Mouse (Mus musculus): ENCODE data around the gene Klhl41. TPM values are rescaled to one million over a fixed set of nuclear protein-coding genes. Genes with fewer than 3 reads are reported as not detected.
"Not testable (repeated sequence)": the region's sequence is repeated elsewhere in the genome, so short reads cannot be mapped to it uniquely, and the experiment has no call there.

Gene Klhl41
- 6.1 and 12.2 TPM in 2 replicates for polyA plus RNA-seq (2012; ENCODE audit: insufficient read depth, insufficient read length, missing spikeins)

DNA sequence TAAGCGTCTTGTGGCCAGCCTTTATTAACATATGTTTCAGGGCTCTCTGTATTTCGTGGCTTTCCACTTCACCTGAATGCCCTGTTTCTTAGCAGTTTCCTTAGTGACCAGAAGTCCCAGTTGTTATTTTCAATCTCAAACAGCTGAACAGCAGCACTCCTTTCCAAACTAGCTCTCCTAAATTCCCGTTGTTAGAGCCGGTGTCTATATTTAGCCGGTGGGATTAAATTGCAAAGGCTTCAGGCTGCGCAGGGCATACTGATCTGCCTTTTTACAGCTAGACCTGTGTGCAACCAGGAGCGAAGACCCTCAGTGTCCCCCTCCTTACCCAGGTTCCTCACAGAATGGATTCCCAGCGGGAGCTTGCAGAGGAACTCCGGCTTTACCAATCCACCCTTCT, at the start of gene Klhl41:
Klhl41 (plus strand) TSS at position 268 of the 400 bp plus-strand sequence.
- Histone ChIP-seq H3K4me3 (ENCODE audit: insufficient read depth, low read depth, low read length) (no peak within 1 kb of the TSS), H3K4me1 (ENCODE audit: control insufficient read depth, insufficient read depth, insufficient read length, low read length) (0 out of 2 replicates have a peak, but pooled peaks cover 2% of the 10 kb centered on the region), H3K27ac (replicated peaks; ENCODE audit: low read depth, low read length) (no peak within 1 kb of the TSS)

DNA sequence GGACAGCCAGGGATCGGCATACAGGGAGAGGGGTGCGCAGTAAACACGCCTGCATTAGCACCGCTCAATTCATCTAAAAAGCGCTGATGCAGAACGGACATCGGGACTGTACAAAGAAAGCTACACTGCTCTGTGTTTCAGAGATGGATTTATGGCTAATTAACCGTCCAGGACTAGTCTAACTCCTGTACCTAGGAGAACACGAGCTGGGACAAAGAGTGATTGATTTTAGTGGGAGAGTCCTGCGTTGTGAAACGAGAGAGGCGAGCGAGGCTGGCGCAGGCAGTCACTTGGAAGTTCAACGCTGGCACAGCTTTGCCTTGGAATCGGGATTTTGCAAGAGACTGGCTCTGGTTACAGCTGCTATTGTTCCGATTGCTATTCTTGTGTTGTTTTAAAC, 40.7 kb upstream of the Klhl41 start:
- Histone ChIP-seq H3K4me1 (ENCODE audit: control insufficient read depth, insufficient read depth, insufficient read length, low read length) (no peaks in the 10 kb centered on the region), H3K4me3 (ENCODE audit: insufficient read depth, low read depth, low read length) (no peak overlapping the region), H3K27ac (replicated peaks; ENCODE audit: low read depth, low read length) (no peak overlapping the region)

DNA sequence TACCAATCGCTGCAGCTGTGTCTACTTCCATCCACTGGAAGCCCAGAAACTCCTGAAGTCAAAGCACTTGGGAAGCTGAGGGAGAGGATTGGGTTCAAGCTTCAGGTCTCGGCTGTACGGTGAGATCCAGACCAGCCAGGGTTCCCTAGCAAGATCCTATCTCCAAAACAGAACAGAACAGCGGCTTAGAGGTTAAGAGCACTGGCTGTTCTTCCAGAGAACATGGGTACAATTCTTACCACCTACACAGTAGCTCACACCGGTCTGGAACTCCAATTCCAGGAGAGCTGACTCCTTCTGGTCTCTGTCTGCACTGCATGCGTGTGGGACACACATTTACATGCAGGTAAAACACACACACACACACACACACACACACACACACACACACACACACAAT, 40.0 kb upstream of the Klhl41 start:
- Histone ChIP-seq H3K4me1 (ENCODE audit: control insufficient read depth, insufficient read depth, insufficient read length, low read length) (no peaks in the 10 kb centered on the region), H3K4me3 (ENCODE audit: insufficient read depth, low read depth, low read length) (no peak overlapping the region), H3K27ac (replicated peaks; ENCODE audit: low read depth, low read length) (no peak overlapping the region)

DNA sequence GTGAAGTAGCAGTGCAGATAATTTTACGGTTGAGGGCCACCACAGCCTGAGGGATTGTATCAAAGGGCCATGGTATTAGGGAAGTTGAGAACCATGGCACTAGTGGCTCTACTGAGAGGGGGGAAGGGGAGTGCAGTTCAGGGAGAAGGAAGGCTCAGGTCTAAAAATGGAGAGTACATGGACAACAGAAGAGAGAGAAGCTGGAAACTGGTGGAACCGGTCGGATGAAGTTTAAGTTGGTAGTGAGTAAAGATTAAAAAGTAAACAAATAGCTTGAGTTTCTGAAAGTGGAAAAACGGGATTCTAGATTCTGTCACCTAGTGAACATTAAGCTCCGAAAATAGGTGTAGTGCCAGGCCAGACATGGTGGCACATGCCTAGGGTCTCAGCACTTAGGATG, 39.1 kb upstream of the Klhl41 start:
- Histone ChIP-seq H3K4me1 (ENCODE audit: control insufficient read depth, insufficient read depth, insufficient read length, low read length) (no peaks in the 10 kb centered on the region), H3K27ac (replicated peaks; ENCODE audit: low read depth, low read length) (no peak overlapping the region), H3K4me3 (ENCODE audit: insufficient read depth, low read depth, low read length) (no peak overlapping the region)

DNA sequence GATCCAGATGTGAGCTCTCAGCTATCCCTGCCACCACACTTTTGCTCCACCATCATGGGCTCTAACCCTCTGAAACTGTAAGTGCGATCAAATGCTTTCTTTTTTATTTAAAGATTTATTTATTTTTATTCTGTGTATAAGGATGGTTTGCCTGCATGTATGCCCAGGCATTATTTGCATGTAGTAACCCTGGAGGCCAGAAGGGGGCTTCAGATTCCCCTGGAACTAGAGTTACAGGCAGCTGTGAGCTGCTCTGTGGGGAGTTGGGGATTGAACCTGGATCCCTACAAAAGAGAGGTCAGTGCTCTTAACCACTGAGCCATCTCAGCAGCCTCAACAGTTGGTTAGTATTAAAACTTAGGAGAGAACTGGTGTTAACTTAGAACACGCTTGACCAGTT, 38.5 kb upstream of the Klhl41 start:
- Histone ChIP-seq H3K4me3 (ENCODE audit: insufficient read depth, low read depth, low read length) (no peak overlapping the region), H3K27ac (replicated peaks; ENCODE audit: low read depth, low read length) (no peak overlapping the region), H3K4me1 (ENCODE audit: control insufficient read depth, insufficient read depth, insufficient read length, low read length) (no peaks in the 10 kb centered on the region)

DNA sequence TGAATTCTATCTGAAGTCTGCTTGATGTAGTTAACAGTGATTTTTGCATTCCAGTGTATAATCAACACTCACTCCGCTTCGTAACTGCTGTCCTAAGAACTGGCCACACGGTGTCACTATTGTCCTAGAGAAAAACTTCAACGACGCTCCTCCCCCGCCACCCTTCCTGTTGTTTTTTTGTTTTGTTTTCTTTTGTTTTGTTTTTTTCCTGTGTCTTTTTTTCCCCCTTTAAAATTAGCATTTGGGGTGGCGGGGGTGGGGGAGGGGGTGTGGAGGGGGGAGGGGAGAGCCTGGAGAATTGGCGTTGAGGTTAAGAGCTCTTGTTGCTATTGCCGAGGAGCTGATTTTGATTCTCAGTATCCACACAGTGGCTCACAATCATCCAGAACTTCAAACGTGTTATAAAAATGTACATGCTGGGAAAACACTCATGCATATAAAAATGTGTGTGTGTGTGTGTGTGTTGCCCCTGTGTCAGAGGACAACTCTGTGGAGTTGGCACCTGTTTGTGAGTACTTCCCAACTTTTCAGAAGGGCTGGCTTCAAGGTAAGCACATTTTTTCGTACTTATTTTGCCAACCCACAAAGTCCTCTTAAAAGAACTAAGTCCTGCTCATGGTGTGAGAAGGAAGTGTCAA, 34.7 kb upstream of the Klhl41 start:
- Histone ChIP-seq H3K4me3 (ENCODE audit: insufficient read depth, low read depth, low read length) (peak overlapping the region; percentile 39), H3K4me1 (ENCODE audit: control insufficient read depth, insufficient read depth, insufficient read length, low read length) (no peaks in the 10 kb centered on the region), H3K27ac (replicated peaks; ENCODE audit: low read depth, low read length) (no peak overlapping the region)

DNA sequence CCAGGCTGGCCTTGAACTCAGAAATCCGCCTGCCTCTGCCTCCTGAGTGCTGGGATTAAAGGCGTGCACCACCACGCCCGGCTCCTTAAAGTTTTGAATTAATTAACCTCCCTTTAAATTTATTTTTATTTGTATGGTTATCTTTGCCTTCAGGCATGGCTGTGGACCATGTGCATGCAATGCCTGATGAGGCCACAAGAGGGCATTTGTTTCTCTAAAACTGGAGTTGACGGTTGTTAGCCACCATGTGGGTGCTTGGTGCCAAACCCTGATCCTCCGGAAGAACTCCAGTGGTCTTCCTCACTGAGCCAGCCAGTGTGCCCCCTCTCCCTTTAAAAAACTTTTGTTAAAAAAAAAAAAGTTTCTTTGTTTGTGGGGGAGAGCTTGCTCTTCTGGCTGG, 34.1 kb upstream of the Klhl41 start:
- Histone ChIP-seq H3K4me1 (ENCODE audit: control insufficient read depth, insufficient read depth, insufficient read length, low read length) (no peaks in the 10 kb centered on the region), H3K27ac (replicated peaks; ENCODE audit: low read depth, low read length) (no peak overlapping the region), H3K4me3 (ENCODE audit: insufficient read depth, low read depth, low read length) (no peak overlapping the region)

DNA sequence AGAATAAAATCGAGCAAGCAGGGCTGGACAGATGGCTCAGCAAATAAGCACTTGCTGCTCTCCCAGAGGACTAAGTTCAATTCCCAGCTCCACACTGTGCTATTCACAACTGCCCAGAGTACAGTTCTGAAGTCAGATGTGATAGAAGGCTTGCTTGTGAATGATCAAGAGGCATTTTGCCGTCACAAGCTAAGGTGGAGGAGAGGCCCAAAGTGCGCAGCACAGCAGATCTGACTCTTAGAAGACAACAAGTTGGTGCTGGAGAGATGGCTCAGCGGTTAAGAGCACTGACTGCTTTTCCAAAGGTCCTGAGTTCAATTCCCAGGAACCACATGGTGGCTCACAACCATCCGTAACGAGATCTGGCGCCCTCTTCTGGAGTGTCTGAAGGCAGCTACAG, 31.9 kb upstream of the Klhl41 start:
- not testable (repeated sequence) for H3K4me1 ChIP-seq (ENCODE audit: control insufficient read depth, insufficient read depth, insufficient read length, low read length); H3K27ac ChIP-seq (replicated peaks; ENCODE audit: low read depth, low read length); H3K4me3 ChIP-seq (ENCODE audit: insufficient read depth, low read depth, low read length)

DNA sequence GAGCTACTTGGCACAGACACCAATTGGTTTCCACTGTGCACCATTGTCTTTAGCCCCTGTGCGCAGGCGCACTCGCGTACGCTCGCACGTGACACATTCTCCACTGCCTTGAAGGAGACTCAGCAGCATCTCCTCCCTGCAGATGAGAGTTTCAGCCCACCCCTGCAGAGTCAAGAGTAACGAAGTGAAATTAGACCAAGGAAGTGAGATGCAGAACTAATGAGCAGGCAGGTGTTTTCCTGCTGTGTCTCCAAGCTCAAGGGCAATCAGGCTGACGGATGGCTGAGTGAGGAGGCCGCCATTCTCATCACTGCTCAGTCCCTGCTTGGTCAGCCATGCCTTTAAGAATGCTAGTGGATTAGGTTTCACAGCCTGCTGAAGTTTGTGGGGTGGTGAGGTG, 29.8 kb upstream of the Klhl41 start:
- Histone ChIP-seq H3K4me1 (ENCODE audit: control insufficient read depth, insufficient read depth, insufficient read length, low read length) (no peaks in the 10 kb centered on the region), H3K27ac (replicated peaks; ENCODE audit: low read depth, low read length) (no peak overlapping the region), H3K4me3 (ENCODE audit: insufficient read depth, low read depth, low read length) (no peak overlapping the region)

DNA sequence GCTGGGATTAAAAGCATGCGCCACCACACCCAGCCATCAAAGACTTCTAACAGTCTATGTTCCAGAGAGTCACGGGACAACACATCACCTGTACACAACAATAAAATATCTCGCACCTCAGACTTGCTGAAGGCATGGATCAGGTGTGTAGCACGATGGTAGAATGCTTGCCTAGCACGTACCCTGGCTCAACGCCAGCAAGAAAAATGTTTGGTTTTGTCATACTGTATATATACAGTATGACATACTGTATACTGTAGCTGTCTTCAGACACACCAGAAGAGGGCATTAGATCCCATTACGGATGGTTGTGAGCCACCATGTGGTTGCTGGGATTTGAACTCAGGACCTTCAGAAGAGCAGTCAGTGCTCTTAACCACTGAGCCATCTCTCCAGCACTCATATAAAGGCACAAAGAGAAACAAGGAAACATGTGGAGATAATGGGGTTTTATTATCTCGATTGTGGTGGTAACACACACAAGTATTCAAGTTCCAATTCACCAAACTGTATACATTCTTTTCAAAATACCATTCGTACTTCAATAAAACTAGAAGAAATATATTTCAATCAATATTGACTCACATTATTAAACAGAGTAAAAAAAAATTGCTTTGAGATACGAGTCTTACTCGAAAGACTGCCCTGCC, 24.8 kb upstream of the Klhl41 start:
- Histone ChIP-seq H3K4me1 (ENCODE audit: control insufficient read depth, insufficient read depth, insufficient read length, low read length) (no peaks in the 10 kb centered on the region), H3K4me3 (ENCODE audit: insufficient read depth, low read depth, low read length) (no peak overlapping the region), H3K27ac (replicated peaks; ENCODE audit: low read depth, low read length) (no peak overlapping the region)

DNA sequence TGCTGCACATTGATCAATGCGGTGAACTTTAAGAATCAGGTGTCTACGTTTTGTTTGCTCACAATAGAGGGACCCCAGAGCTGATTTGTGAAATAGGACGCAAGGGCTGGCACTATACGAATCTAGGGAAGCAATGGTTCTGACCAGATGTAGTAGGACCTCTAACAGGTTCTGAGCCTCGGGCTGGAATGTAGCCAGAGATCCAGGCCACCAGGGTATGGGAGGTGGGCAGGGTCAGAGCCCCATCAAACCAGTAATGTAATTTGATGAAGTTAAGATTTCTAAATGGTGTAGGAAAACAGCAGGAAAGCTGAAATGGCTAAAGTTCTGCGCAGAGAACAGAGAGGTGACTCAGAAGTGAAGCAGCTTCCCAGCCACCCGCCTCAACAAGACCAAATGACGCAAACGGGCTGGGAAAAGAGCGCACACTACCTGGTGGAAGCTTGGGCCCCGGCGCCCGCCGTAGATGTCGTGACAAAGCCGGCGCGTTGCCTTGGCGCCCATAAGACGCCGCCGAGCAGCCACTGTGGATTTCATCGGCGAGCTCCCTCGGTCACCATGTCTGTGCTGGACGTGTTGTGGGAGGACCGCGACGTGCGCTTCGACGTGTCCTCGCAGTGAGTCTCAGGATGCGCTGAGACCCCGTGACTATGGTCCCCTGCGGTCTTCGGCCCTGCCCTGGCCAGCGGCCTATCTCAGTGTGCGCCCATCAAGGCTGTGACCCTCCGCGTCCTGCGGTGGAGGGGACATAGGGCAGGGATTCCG, 23.0 kb upstream of the Klhl41 start, which contains the start of gene Bbs5:
Bbs5 (plus strand) TSS at position 446 of the 765 bp plus-strand sequence.
- H3K4me1 ChIP-seq (ENCODE audit: control insufficient read depth, insufficient read depth, insufficient read length, low read length) = no peaks in the 10 kb centered on the region
- no peak within 1 kb of the TSS for H3K27ac ChIP-seq (replicated peaks; ENCODE audit: low read depth, low read length)

DNA sequence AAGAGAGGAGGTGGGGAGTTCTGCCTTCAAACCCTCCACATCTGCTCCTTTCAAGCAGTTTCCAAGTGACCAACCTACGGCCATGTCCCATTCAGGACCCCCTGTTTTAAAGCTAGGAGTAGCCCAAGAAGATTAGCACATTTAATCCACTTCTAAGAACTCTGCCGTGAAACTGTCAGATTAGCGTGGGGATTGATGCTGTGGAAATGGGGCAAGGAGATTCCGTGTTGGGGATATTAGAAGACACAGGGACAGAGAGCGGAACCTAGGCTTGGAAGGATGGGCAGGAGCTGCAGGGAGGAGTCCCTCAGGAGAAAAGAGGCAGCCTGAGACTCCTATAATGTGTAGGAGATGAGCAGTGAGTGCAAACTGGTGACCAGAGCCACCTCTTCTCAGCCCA, 20.2 kb upstream of the Klhl41 start:
- Histone ChIP-seq H3K4me3 (ENCODE audit: insufficient read depth, low read depth, low read length) (no peak overlapping the region), H3K4me1 (ENCODE audit: control insufficient read depth, insufficient read depth, insufficient read length, low read length) (no peaks in the 10 kb centered on the region), H3K27ac (replicated peaks; ENCODE audit: low read depth, low read length) (no peak overlapping the region)

More for the DNA sequence above, 23.0 kb upstream of the Klhl41 start, which contains the start of gene Bbs5:
- peak within 1 kb of the TSS; percentile 88 for H3K4me3 ChIP-seq (ENCODE audit: insufficient read depth, low read depth, low read length)

DNA sequence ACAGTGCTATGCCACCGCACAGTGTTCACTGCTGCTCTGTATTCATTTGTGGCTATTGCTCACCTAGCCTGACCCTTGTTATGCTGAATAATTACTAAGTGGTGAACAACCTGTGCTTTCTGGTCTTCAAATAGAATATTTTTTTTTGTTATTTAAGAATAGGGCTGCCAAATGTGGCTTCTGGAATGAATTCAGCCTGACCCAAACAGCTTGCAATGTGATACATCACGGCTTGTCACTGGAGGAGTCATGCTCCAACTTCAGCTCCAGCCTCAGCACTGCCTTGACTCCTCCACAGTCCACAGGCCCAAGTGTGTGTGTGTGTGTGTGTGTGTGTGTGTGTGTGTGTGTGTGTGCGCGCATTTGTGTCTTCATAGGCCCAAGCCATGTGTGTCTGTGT, 10.6 kb upstream of the Klhl41 start:
- no peaks in the 10 kb centered on the region for H3K4me1 ChIP-seq (ENCODE audit: control insufficient read depth, insufficient read depth, insufficient read length, low read length)
- H3K4me3 ChIP-seq (ENCODE audit: insufficient read depth, low read depth, low read length) = no peak overlapping the region
- no peak overlapping the region for H3K27ac ChIP-seq (replicated peaks; ENCODE audit: low read depth, low read length)

DNA sequence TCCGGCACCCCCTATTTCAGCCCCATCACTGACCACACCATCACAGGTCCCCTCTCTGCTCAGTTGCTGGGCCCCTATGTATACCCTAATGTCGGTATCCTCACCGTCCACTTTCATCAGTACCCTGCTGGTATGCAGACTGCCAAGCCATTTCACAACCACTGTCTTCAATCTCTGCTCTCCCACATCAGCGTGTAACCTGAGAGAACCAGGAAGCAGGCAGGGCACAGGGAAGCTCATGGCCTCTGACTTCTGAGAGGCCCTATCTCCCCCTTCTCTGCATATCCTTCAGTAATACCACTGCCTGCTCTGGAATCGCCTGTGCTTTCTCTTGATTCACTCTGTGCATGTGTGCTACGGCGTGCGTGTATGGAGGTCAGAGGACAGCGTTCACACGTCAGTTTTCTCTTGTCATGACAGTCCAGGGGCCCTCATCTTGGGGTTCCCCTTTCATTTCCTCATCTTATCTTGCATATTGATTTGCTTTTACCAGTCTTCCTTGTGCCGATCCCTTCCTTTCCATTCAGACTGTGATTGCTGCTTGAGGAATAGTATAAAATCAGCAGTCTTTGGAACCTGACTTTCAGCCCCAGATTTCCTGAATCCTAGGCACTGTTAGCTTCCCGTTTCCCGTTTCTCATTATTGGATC, 6.0 kb upstream of the Klhl41 start:
- Histone ChIP-seq H3K4me1 (ENCODE audit: control insufficient read depth, insufficient read depth, insufficient read length, low read length) (no peaks in the 10 kb centered on the region), H3K27ac (replicated peaks; ENCODE audit: low read depth, low read length) (no peak overlapping the region), H3K4me3 (ENCODE audit: insufficient read depth, low read depth, low read length) (no peak overlapping the region)

DNA sequence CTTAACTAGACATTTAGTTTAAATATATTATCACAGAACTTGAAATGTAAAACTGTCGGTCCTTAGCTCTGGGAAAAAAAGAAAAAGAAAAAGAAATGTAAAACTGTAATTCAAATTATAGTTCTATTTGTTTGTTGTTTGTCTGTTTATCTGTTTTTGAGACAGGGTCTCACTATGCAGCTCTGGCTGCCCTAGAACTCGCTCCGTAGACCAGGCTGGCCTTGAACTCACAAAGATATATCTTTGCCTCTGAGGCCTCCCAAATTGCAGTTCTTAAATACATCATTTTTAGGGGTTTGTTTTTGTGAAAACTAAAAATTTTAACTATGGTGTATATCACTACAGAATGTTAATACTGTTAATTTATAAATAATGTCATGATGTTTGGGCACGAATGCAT, 2.3 kb upstream of the Klhl41 start:
- no peak overlapping the region for H3K27ac ChIP-seq (replicated peaks; ENCODE audit: low read depth, low read length)
- H3K4me3 ChIP-seq (ENCODE audit: insufficient read depth, low read depth, low read length) = no peak overlapping the region
- no peaks in the 10 kb centered on the region for H3K4me1 ChIP-seq (ENCODE audit: control insufficient read depth, insufficient read depth, insufficient read length, low read length)

Data from brown adipose tissue, adult 24 weeks (tissue).